27 mouse cellular contexts compared by ENCODE assay signal in genomic region chr9:83562889-83563288, GRCm38 (mm10). TPM values are rescaled to one million over a fixed set of nuclear protein-coding genes. Genes with fewer than 3 reads are reported as not detected.
A peak's percentile ranks its signal among the peaks of the same experiment; 100 is the strongest.
DNase-seq lines count a peak whose midpoint lies in the region; ATAC-seq lines count a peak whose summit lies in the region.
"Had no signal": no experiment of that assay in that cellular context is flagged by ENCODE, and none has a peak within 500 bp of the region (broad histone marks: within the 10 kb centered on the region; RNA-seq: fewer than 3 reads in every experiment).

No protein-coding gene starts in this region.

- H3K4me1 ChIP-seq in kidney, embryonic 14.5 days (ENCODE audit: control insufficient read depth, insufficient read depth, low read length), result 0 out of 2 replicates have a peak, but pooled peaks cover 10% of the 10 kb centered on the region
- peaks cover 36% of the 10 kb centered on the region for H3K4me1 ChIP-seq in kidney, embryonic 15.5 days

- ATAC-seq in kidney, embryonic 14.5 days (ENCODE audit: low FRiP score, low TSS enrichment), result no peak
- peak; percentile 52; the same call in 1 of the 2 replicates for ATAC-seq in kidney, embryonic 15.5 days (replicated peaks; ENCODE audit: low FRiP score)
- ATAC-seq in frontal cortex, adult (ENCODE audit: low TSS enrichment), result no peak
- ATAC-seq: CD4-positive, CD25-positive, alpha-beta regulatory T cell, adult 4 months; forebrain, postnatal 0 days; intestine, postnatal 0 days; liver, embryonic 12.5 days; liver, postnatal 0 days; lung, postnatal 0 days; midbrain, embryonic 16.5 days had no signal

- WGBS in kidney, embryonic 14.5 days, result 83% methylated on average over 7 of the region's 7 CpGs
- 76% methylated on average over 7 of the region's 7 CpGs for WGBS in kidney, embryonic 15.5 days

- no peak overlapping the region for H3K27ac ChIP-seq in kidney, embryonic 14.5 days (ENCODE audit: low read depth, low read length)
- no peak overlapping the region for H3K27ac ChIP-seq in kidney, embryonic 15.5 days
- H3K27ac ChIP-seq: forebrain, embryonic 12.5 days; hindbrain, embryonic 14.5 days; liver, embryonic 12.5 days had no signal

- no peaks in the 10 kb centered on the region for H3K36me3 ChIP-seq in kidney, embryonic 14.5 days (ENCODE audit: control insufficient read depth, insufficient read depth, low read length)
- no peaks in the 10 kb centered on the region for H3K36me3 ChIP-seq in kidney, embryonic 15.5 days
- H3K36me3 ChIP-seq: forebrain, embryonic 12.5 days; heart, embryonic 12.5 days; liver, embryonic 12.5 days had no signal

- no peak overlapping the region for H3K4me2 ChIP-seq in kidney, embryonic 14.5 days (replicated peaks; ENCODE audit: low read depth, low read length)
- no peak overlapping the region for H3K4me2 ChIP-seq in kidney, embryonic 15.5 days
- H3K4me2 ChIP-seq: forebrain, embryonic 12.5 days; hindbrain, embryonic 14.5 days; liver, embryonic 12.5 days; midbrain, embryonic 11.5 days had no signal

- no peak overlapping the region for H3K4me3 ChIP-seq in kidney, embryonic 14.5 days (ENCODE audit: low read length)
- H3K4me3 ChIP-seq in kidney, embryonic 15.5 days (replicated peaks), result no peak overlapping the region
- H3K4me3 ChIP-seq: forebrain, embryonic 12.5 days; heart, embryonic 12.5 days; liver, embryonic 12.5 days had no signal

- no peak overlapping the region for H3K9ac ChIP-seq in kidney, embryonic 14.5 days (ENCODE audit: low read depth, low read length)
- no peak overlapping the region for H3K9ac ChIP-seq in kidney, embryonic 15.5 days
- H3K9ac ChIP-seq: forebrain, embryonic 12.5 days; forebrain, postnatal 0 days; heart, embryonic 12.5 days; hindbrain, embryonic 14.5 days; liver, embryonic 12.5 days; liver, postnatal 0 days had no signal

- no peaks in the 10 kb centered on the region for H3K27me3 ChIP-seq in kidney, embryonic 14.5 days (ENCODE audit: control insufficient read depth, insufficient read depth, low read length)
- no peaks in the 10 kb centered on the region for H3K27me3 ChIP-seq in kidney, embryonic 15.5 days
- H3K27me3 ChIP-seq: forebrain, embryonic 12.5 days; heart, embryonic 12.5 days; liver, embryonic 12.5 days had no signal

- DNase-seq in kidney, adult 11 months, result peak; percentile 81
- peak; percentile 76 to 92 for DNase-seq in kidney, postnatal 25 days
- DNase-seq in adrenal gland, postnatal 25 days, result no peak
- DNase-seq in lung, postnatal 10 days, result no peak
- DNase-seq: adrenal gland, postnatal 14 days; cerebellum, adult 18-20 months; cerebellum, postnatal 10 days; forebrain, postnatal 0 days; gastrocnemius, postnatal 14 days; left cerebral cortex, postnatal 4 days; liver, postnatal 0 days; right cerebral cortex, postnatal 25 days; thymus, adult 18-20 months; thymus, postnatal 36 days had no signal

- no peaks in the 10 kb centered on the region for H3K9me3 ChIP-seq in kidney, embryonic 14.5 days (ENCODE audit: control insufficient read depth, low read length)
- no peaks in the 10 kb centered on the region for H3K9me3 ChIP-seq in kidney, embryonic 15.5 days (replicated peaks)
- H3K9me3 ChIP-seq: forebrain, embryonic 12.5 days; heart, embryonic 12.5 days; liver, embryonic 12.5 days had no signal

RNA-seq across cellular contexts. Expression of gene Sh3bgrl2, which starts 14.8 kb away (rescaled TPM):
- 14.9 and 22.7 TPM in 2 replicates for polyA plus RNA-seq in kidney, embryonic 14.5 days (2014; fragmentation: Nextera tagmentation; extraction: Ambion mirVana)
- 19.2 and 19.5 TPM in 2 replicates for polyA plus RNA-seq in kidney, embryonic 15.5 days (2015; fragmentation: Nextera tagmentation; extraction: Ambion mirVana)
- 14.0 and 15.5 TPM in 2 replicates for total RNA-seq in adrenal gland, postnatal 25 days (2021)
- total RNA-seq: granulocyte monocyte progenitor cell, adult 5-6 weeks had no signal

Comparison
In these comparisons a context has a peak if more than half of its experiments do, and no peak if none do; other contexts are left out.
1. DNase-seq: peak in kidney, adult 11 months (single experiment) and kidney, postnatal 25 days (2 of 2); none in adrenal gland, postnatal 25 days (single experiment) and lung, postnatal 10 days (single experiment).